Mouse (Mus musculus) left cerebral cortex, adult 11 months (tissue): Measurements from ENCODE around the gene Cadps2.

ENCODE experiments used
- DNase-seq: peaks from one replicate; pipeline ENCODE4 v3.0.0; 2022; ENCODE audit warnings: low spot score

Cadps2 gene

DNA sequence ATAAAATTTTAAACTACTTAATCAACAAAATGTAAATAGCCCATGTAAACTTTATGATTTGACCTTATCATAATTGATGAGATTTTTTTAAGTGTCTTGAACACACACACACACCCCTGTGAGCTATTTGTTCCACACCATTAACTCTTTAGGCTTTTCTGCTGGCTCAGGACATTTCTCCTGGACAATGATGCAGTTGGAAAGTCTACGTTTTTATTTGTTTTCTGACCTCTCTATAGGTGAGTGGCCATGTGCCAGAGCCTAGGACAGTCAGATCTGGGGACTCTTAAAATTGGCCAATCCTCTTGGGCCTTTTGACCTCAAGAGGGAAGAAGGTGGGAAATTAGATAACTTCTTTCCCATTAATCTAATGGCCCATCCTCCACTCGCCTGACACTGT is 478.6 kb downstream of the Cadps2 start:
- DNase-seq: no peak

GRCm38 (mm10) chr6:23356141-23356540 is 483.1 kb downstream of the Cadps2 start:
- DNase-seq: no peak

GRCm38 (mm10) chr6:23353480-23353879 is 485.7 kb downstream of the Cadps2 start:
- no peak for DNase-seq

- no peak for DNase-seq
Observed at GRCm38 (mm10) chr6:23337411-23338063, 501.7 kb downstream of the Cadps2 start.

DNA sequence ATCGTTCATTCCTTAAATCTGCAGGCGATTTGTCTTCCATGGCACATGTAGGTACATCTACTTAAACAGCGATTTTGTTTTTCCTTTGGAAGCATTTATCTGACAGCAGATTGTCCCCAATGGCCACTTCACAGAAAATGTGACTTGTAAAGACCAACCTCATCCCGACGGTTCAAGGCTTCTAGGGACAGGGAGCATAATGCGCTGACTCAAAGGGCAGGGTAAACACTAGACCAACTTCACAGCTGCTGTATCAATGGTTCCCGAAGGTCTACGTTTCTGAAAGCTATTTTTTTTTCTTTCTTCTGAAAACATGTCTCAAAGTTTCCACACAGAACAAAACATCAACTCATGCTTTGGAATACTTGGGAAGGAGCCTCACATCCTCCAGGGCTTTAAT is 524.3 kb downstream of the Cadps2 start:
- no peak for DNase-seq

- no peak for DNase-seq
Observed at GRCm38 (mm10) chr6:23314291-23314690, 524.9 kb downstream of the Cadps2 start.

- DNase-seq: no peak
Observed at GRCm38 (mm10) chr6:23306046-23306445, 533.2 kb downstream of the Cadps2 start.

- no peak for DNase-seq
Observed at GRCm38 (mm10) chr6:23298596-23298995, 540.6 kb downstream of the Cadps2 start.

DNA sequence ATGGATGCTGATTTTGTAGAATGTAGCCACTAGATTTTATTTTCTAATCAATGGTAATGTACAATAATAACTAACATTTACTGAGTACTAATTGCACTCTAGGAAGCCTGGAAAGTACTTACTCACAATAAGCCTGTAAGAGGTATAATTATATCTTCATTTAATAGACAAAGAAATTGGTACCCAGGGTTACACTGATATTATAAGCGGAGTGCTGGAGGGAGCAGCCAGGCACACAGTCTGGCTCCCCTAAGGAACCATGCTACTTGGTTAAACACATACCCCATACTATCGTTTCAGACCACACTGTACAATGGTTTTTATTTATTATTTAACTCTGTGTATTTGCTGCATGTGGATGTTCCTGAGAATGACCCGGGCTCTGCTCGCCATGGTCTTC is 544.5 kb downstream of the Cadps2 start:
- DNase-seq: no peak

GRCm38 (mm10) chr6:23288752-23289151 is 550.5 kb downstream of the Cadps2 start:
- DNase-seq: no peak

DNA sequence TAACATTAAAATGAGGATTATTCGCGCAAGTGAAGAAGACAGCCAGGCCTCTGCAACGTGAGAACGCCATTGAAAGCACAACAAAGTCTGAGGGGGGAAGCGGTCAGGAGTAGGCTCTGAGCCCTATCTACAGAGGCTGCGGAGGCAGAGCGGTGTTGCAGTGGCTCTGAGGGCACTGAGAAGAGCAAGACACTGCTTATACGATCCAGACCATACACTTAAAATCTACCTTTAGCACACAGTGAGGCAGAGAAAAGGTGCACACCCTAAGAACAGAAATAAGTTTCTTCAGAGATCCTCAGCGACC is 557.8 kb downstream of the Cadps2 start:
- DNase-seq: no peak

DNA sequence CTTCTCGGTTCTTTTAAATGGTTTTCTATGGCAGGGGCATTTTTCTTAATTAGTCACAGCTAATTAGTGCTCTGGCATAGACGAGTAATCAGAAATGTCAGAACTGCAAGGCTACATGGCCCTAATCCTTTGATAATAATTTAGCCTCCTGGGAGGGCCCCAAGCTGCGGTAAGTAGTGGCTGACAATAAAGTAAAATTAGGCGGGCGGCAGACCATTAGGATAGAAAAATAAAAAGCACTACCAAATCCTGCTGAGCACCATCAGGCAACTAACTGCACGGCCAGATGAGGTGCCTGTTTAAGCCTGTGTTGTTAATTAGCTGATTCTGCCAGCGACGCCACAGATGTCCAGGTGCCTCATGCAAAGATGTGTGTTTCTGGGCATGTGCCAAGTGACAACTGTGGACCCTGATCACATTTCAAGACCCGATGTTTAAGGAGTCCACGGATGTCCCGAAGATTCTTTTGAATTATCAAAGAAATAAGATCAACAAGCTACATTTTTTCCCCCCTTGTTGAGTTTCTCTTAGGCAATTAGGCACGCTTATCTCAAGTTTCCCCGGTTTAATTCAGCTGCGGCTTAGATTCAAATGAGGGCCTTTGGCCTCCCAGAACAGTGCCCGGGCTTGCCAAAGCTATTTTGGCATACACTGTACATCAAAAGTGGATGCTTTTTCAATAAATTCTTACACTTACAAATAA is 558.3 kb downstream of the Cadps2 start:
- DNase-seq: no peak

- no peak for DNase-seq
Observed at GRCm38 (mm10) chr6:23273483-23273882, 565.7 kb downstream of the Cadps2 start.

- no peak for DNase-seq
Observed at GRCm38 (mm10) chr6:23272979-23273378, 566.2 kb downstream of the Cadps2 start.

GRCm38 (mm10) chr6:23272542-23272941 is 566.7 kb downstream of the Cadps2 start:
- no peak for DNase-seq

GRCm38 (mm10) chr6:23260738-23261050 is 578.5 kb downstream of the Cadps2 start:
- DNase-seq: no peak

DNA sequence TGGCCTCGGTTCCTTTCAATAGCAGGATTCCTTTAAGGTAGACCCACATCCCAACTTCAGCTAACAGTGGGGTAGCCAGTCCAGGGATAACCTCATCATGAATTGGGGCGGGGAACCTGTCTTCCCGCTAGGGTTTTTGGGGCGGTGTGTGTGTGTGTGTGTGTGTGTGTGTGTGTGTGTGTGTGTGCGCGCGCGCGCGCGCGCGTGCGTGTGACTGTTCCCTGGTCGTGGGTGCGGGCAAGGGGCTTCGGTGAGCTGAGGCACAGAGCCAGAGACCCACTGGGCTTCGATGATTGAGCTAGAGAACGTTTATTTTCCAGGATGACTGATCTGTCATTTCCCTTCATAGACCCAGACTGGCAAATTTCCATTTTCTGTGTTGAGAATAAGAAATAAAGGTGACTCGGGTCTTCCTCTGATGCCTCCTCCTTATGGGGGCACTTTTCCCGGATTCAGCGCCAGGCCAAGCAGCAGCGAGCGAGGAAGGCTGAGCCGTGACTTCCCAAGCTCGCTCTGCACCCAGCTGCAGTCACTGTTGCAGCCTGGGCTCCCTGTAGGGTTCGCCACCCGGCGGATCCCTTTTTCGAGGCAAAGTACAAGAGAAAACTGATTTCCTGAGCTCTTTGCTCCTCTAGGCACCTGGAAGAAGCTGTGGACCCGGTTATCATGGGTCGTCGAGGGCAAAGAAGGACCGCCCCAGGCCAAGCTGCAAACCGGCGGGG is 579.0 kb downstream of the Cadps2 start:
- no peak for DNase-seq

GRCm38 (mm10) chr6:23257981-23258380 is 581.2 kb downstream of the Cadps2 start:
- DNase-seq: no peak

DNA sequence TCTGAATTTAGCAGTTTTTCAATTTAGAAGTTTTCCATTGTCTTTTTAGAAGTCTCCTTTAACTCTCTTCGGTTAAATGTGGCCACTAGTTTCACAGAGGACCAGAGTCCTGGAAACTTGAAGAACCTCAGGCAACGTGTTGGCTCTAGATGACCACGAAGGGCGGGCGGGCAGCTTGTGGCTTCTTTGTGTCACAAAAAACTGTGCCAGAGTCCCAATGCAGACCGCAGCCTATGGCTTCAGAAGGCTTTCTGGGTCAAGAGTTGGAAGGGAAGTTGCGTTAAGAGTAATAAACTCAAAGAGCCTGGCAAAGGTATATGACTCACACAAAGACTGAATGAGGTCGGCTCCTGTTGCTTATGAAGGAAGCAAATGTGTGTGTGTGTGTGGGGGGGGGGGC is 584.1 kb downstream of the Cadps2 start:
- DNase-seq: no peak

- DNase-seq: no peak
Observed at GRCm38 (mm10) chr6:23254644-23255043, 584.6 kb downstream of the Cadps2 start.

GRCm38 (mm10) chr6:23253353-23254311 is 585.6 kb downstream of the Cadps2 start:
- no peak for DNase-seq
